Mouse (Mus musculus) stomach, postnatal 0 days (tissue): Measurements from ENCODE around the gene Llgl2.

Source experiments
- CTCF ChIP-seq: IDR thresholded peaks from 2 replicates; pipeline ENCODE4 v1.5.1; 2016; ENCODE audit warnings: antibody characterized with exemption, low read depth, mild to moderate bottlenecking, moderate library complexity
- EP300 ChIP-seq: optimal IDR thresholded peaks from 2 replicates; pipeline ENCODE3; 2016; ENCODE audit warnings: antibody characterized with exemption

- peak; percentile 41 for TF ChIP-seq CTCF
- TF ChIP-seq EP300: no peak
Measured at GRCm38 (mm10) chr11:115876438-115876837, 52.6 kb downstream of the Llgl2 start.
